Mouse (Mus musculus): ENCODE measurements around the gene Nadk2. TPM values are rescaled to one million over a fixed set of nuclear protein-coding genes. Genes with fewer than 3 reads are reported as not detected.
A peak's percentile ranks its signal among the peaks of the same experiment; 100 is the strongest.

The Nadk2 gene
- polyA plus RNA-seq (2012) = 7.3 and 10.8 TPM in 2 replicates

- H3K9me3 ChIP-seq (ENCODE audit: control insufficient read depth, low read length) = no peaks in the 10 kb centered on the region
- H3K27me3 ChIP-seq (ENCODE audit: control insufficient read depth) = no peaks in the 10 kb centered on the region
- H3K4me3 ChIP-seq (replicated peaks) = peak within 1 kb of the TSS; percentile 89
- H3K36me3 ChIP-seq (ENCODE audit: control insufficient read depth) = peaks cover 43% of the 10 kb centered on the region
- H3K4me1 ChIP-seq (ENCODE audit: control insufficient read depth) = peaks cover 48% of the 10 kb centered on the region
- TF ChIP-seq TAL1 (IDR thresholded peaks at IDR 0.05; ENCODE audit: low read length) = no peak
- no peak for TF ChIP-seq GATA1 (IDR thresholded peaks at IDR 0.05; ENCODE audit: low read length)
Measured at GRCm38 (mm10) chr15:9070912-9071555, at the start of gene Nadk2. TSS of gene Nadk2 (plus strand) at chr15:9071260.

GRCm38 (mm10) chr15:9055704-9056103 is 15.4 kb upstream of the Nadk2 start:
- Histone ChIP-seq H3K36me3 (ENCODE audit: control insufficient read depth) (no peaks in the 10 kb centered on the region), H3K4me3 (replicated peaks) (no peak overlapping the region), H3K4me1 (ENCODE audit: control insufficient read depth) (no peaks in the 10 kb centered on the region), H3K9me3 (ENCODE audit: control insufficient read depth, low read length) (no peaks in the 10 kb centered on the region), H3K27me3 (ENCODE audit: control insufficient read depth) (no peaks in the 10 kb centered on the region)
- no peak for TF ChIP-seq GATA1 (IDR thresholded peaks at IDR 0.05; ENCODE audit: low read length)
- TF ChIP-seq TAL1 (IDR thresholded peaks at IDR 0.05; ENCODE audit: low read length) = no peak

- H3K9me3 ChIP-seq (ENCODE audit: control insufficient read depth, low read length) = no peaks in the 10 kb centered on the region
- no peak overlapping the region for H3K4me3 ChIP-seq (replicated peaks)
Measured at GRCm38 (mm10) chr15:9059856-9060255, 11.2 kb upstream of the Nadk2 start.

GRCm38 (mm10) chr15:9061150-9061882 is 9.7 kb upstream of the Nadk2 start:
- H3K4me3 ChIP-seq (replicated peaks) = no peak overlapping the region
- H3K4me1 ChIP-seq (ENCODE audit: control insufficient read depth) = no peaks in the 10 kb centered on the region
- peaks cover 3% of the 10 kb centered on the region; the same call in 1 of the 2 replicates for H3K27me3 ChIP-seq (ENCODE audit: control insufficient read depth)
- TF ChIP-seq GATA1 (IDR thresholded peaks at IDR 0.05; ENCODE audit: low read length) = no peak
- no peak for TF ChIP-seq TAL1 (IDR thresholded peaks at IDR 0.05; ENCODE audit: low read length)
- no peaks in the 10 kb centered on the region for H3K9me3 ChIP-seq (ENCODE audit: control insufficient read depth, low read length)
- H3K36me3 ChIP-seq (ENCODE audit: control insufficient read depth) = no peaks in the 10 kb centered on the region

More at GRCm38 (mm10) chr15:9059856-9060255, 11.2 kb upstream of the Nadk2 start:
- no peaks in the 10 kb centered on the region for H3K4me1 ChIP-seq (ENCODE audit: control insufficient read depth)
- no peak for TF ChIP-seq GATA1 (IDR thresholded peaks at IDR 0.05; ENCODE audit: low read length)
- no peaks in the 10 kb centered on the region for H3K36me3 ChIP-seq (ENCODE audit: control insufficient read depth)
- H3K27me3 ChIP-seq (ENCODE audit: control insufficient read depth) = peaks cover 3% of the 10 kb centered on the region; the same call in 1 of the 2 replicates

- Histone ChIP-seq H3K27me3 (ENCODE audit: control insufficient read depth) (peaks cover 3% of the 10 kb centered on the region; the same call in 1 of the 2 replicates), H3K4me1 (ENCODE audit: control insufficient read depth) (peaks cover 27% of the 10 kb centered on the region), H3K36me3 (ENCODE audit: control insufficient read depth) (peaks cover 22% of the 10 kb centered on the region), H3K9me3 (ENCODE audit: control insufficient read depth, low read length) (no peaks in the 10 kb centered on the region), H3K4me3 (replicated peaks) (no peak overlapping the region)
- TF ChIP-seq TAL1 (IDR thresholded peaks at IDR 0.05; ENCODE audit: low read length) = no peak
- no peak for TF ChIP-seq GATA1 (IDR thresholded peaks at IDR 0.05; ENCODE audit: low read length)
Measured at GRCm38 (mm10) chr15:9068881-9069280, 2.2 kb upstream of the Nadk2 start.

GRCm38 (mm10) chr15:9070353-9070752 is 707 bp upstream of the Nadk2 start:
- TF ChIP-seq TAL1 (IDR thresholded peaks at IDR 0.05; ENCODE audit: low read length) = no peak
- peak; percentile 53 for TF ChIP-seq GATA1 (IDR thresholded peaks at IDR 0.05; ENCODE audit: low read length)
- no peaks in the 10 kb centered on the region for H3K27me3 ChIP-seq (ENCODE audit: control insufficient read depth)

GRCm38 (mm10) chr15:9071556-9072544 is 790 bp downstream of the Nadk2 start:
- Histone ChIP-seq H3K4me3 (replicated peaks) (peak overlapping the region; percentile 89), H3K36me3 (ENCODE audit: control insufficient read depth) (peaks cover 51% of the 10 kb centered on the region), H3K9me3 (ENCODE audit: control insufficient read depth, low read length) (no peaks in the 10 kb centered on the region), H3K4me1 (ENCODE audit: control insufficient read depth) (peaks cover 57% of the 10 kb centered on the region), H3K27me3 (ENCODE audit: control insufficient read depth) (no peaks in the 10 kb centered on the region)
- no peak for TF ChIP-seq TAL1 (IDR thresholded peaks at IDR 0.05; ENCODE audit: low read length)
- no peak for TF ChIP-seq GATA1 (IDR thresholded peaks at IDR 0.05; ENCODE audit: low read length)

More at GRCm38 (mm10) chr15:9070353-9070752, 707 bp upstream of the Nadk2 start:
- Histone ChIP-seq H3K4me1 (ENCODE audit: control insufficient read depth) (peaks cover 42% of the 10 kb centered on the region), H3K9me3 (ENCODE audit: control insufficient read depth, low read length) (no peaks in the 10 kb centered on the region), H3K36me3 (ENCODE audit: control insufficient read depth) (peaks cover 36% of the 10 kb centered on the region), H3K4me3 (replicated peaks) (peak overlapping the region; percentile 89)

- H3K4me3 ChIP-seq (replicated peaks) = peak overlapping the region; percentile 89
- H3K36me3 ChIP-seq (ENCODE audit: control insufficient read depth) = peaks cover 59% of the 10 kb centered on the region
- H3K27me3 ChIP-seq (ENCODE audit: control insufficient read depth) = no peaks in the 10 kb centered on the region
- TF ChIP-seq GATA1 (IDR thresholded peaks at IDR 0.05; ENCODE audit: low read length) (no peak), TAL1 (IDR thresholded peaks at IDR 0.05; ENCODE audit: low read length) (no peak)
- peaks cover 60% of the 10 kb centered on the region for H3K4me1 ChIP-seq (ENCODE audit: control insufficient read depth)
- no peaks in the 10 kb centered on the region for H3K9me3 ChIP-seq (ENCODE audit: control insufficient read depth, low read length)
Measured at GRCm38 (mm10) chr15:9072630-9073029, 1.6 kb downstream of the Nadk2 start.
